Mouse (Mus musculus) limb, embryonic 12.5 days (tissue): ENCODE measurements at regions not wholly inside any gene's neighbourhood (a gene's known extent, or its start where the extent isn't known, plus 50 kb on each side); places are given as distances from the start of the nearest gene placed in this dataset.
"Not testable (repeated sequence)": the region's sequence is repeated elsewhere in the genome, so short reads cannot be mapped to it uniquely, and the experiment has no call there.

Experiments used
- ATAC-seq: fragments of 200-750 bp; cut with Nextera tagmentation; 2 replicates; pipeline ENCODE4 v1.8.0; 2017; ENCODE audit warnings: low read depth, moderate TSS enrichment; ENCODE audit not compliant: insufficient number of reproducible peaks, insufficient read depth, low FRiP score, low TSS enrichment
- H3K27ac ChIP-seq: fragments of 300-500 bp; sonication (generic); 2 replicates; pipeline ENCODE4 v1.5.1; 2016; ENCODE audit warnings: mild to moderate bottlenecking, moderate library complexity
- H3K27me3 ChIP-seq: fragments of 300-500 bp; sonication (generic); 2 replicates; pipeline ENCODE4 v1.6.1; 2016; ENCODE audit warnings: mild to moderate bottlenecking, moderate library complexity
- H3K36me3 ChIP-seq: fragments of 300-500 bp; sonication (generic); 2 replicates; pipeline ENCODE4 v1.6.1; 2016; ENCODE audit warnings: mild to moderate bottlenecking, moderate library complexity
- H3K4me1 ChIP-seq: fragments of 300-500 bp; sonication (generic); replicated peaks from 2 replicates; pipeline ENCODE4 v1.6.1; 2016
- H3K4me2 ChIP-seq: fragments of 300-500 bp; sonication (generic); 2 replicates; pipeline ENCODE4 v1.6.1; 2016; ENCODE audit warnings: mild to moderate bottlenecking, moderate library complexity
- H3K4me3 ChIP-seq: fragments of 300-500 bp; sonication (generic); replicated peaks from 2 replicates; pipeline ENCODE4 v1.5.1; 2016; ENCODE audit warnings: mild to moderate bottlenecking
- H3K9ac ChIP-seq: fragments of 300-500 bp; sonication (generic); replicated peaks from 2 replicates; pipeline ENCODE4 v1.6.1; 2016; ENCODE audit warnings: mild to moderate bottlenecking, moderate library complexity
- H3K9me3 ChIP-seq: fragments of 300-500 bp; sonication (generic); 2 replicates; pipeline ENCODE4 v1.6.1; 2016; ENCODE audit warnings: mild to moderate bottlenecking, moderate library complexity
- WGBS: fragments of 180-500 bp; shearing (Covaris S2); methylation state at CpG from one replicate; pipeline ENCODE4 v1.1.7; 2016; 5-methylcytosine and 5-hydroxymethylcytosine counted together

DNA sequence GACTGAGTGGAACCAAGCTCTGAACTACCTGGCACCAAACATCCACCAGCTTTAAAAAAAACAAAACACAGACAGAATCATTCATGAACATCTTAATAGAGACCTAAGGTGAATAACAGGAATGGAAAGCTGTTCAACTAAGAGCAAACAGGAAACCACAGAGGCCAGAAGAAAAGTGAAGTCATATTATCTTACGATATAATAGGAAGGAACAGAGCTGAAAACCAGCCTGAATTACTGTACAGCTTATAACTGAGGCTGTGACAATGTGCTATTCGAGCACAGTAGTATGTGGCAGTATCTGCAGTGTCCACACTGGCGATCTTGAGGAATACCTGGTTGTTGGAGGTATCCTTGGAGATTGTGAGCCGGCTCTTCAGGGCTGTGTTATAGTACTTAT, 480.6 kb upstream of the Zfp386 start:
- not testable (repeated sequence) for H3K9ac ChIP-seq, H3K27me3 ChIP-seq, ATAC-seq, H3K4me2 ChIP-seq, H3K36me3 ChIP-seq, H3K4me1 ChIP-seq, H3K4me3 ChIP-seq, H3K27ac ChIP-seq
- WGBS, result 79% methylated on average over 4 of the region's 4 CpGs
- peaks cover 11% of the 10 kb centered on the region; the same call in 1 of the 2 replicates for H3K9me3 ChIP-seq

- H3K9me3 ChIP-seq, result peaks cover 17% of the 10 kb centered on the region
- H3K27me3 ChIP-seq, ATAC-seq, H3K4me3 ChIP-seq, H3K4me2 ChIP-seq, H3K4me1 ChIP-seq, H3K9ac ChIP-seq, H3K27ac ChIP-seq, H3K36me3 ChIP-seq: not testable (repeated sequence)
- WGBS, result 86% methylated on average over 4 of the region's 4 CpGs
Observed at GRCm38 (mm10) chr12:115592985-115593384, 454.5 kb upstream of the Zfp386 start.

- H3K4me1 ChIP-seq, result no peaks in the 10 kb centered on the region
- H3K27me3 ChIP-seq, result no peaks in the 10 kb centered on the region
- H3K4me3 ChIP-seq, result no peak overlapping the region
- no peak for ATAC-seq
- no peaks in the 10 kb centered on the region for H3K36me3 ChIP-seq
- H3K9ac ChIP-seq, result no peak overlapping the region
- peaks cover 41% of the 10 kb centered on the region for H3K9me3 ChIP-seq
- 85% methylated on average over 2 of the region's 2 CpGs for WGBS
- H3K4me2 ChIP-seq, result no peak overlapping the region
- H3K27ac ChIP-seq, result no peak overlapping the region
Observed at GRCm38 (mm10) chr12:115603763-115604162, 443.8 kb upstream of the Zfp386 start.

- peaks cover 39% of the 10 kb centered on the region for H3K9me3 ChIP-seq
- H3K36me3 ChIP-seq, result no peaks in the 10 kb centered on the region
- no peak overlapping the region for H3K9ac ChIP-seq
- H3K4me3 ChIP-seq, result no peak overlapping the region
- no peak for ATAC-seq
- WGBS, result 53% methylated on average over 3 of the region's 3 CpGs
- no peak overlapping the region for H3K27ac ChIP-seq
- no peaks in the 10 kb centered on the region for H3K4me1 ChIP-seq
- no peaks in the 10 kb centered on the region for H3K27me3 ChIP-seq
- H3K4me2 ChIP-seq, result no peak overlapping the region
Observed at GRCm38 (mm10) chr12:115604951-115605350, 442.6 kb upstream of the Zfp386 start.

GRCm38 (mm10) chr12:115622564-115623233, 424.8 kb upstream of the Zfp386 start:
- H3K27me3 ChIP-seq, H3K27ac ChIP-seq, ATAC-seq, H3K4me1 ChIP-seq, H3K4me2 ChIP-seq, H3K4me3 ChIP-seq, H3K9ac ChIP-seq, H3K36me3 ChIP-seq: not testable (repeated sequence)
- 85% methylated on average over 1 of the region's 1 CpGs for WGBS
- H3K9me3 ChIP-seq, result peaks cover 25% of the 10 kb centered on the region

- no peak overlapping the region for H3K27ac ChIP-seq
- peaks cover 33% of the 10 kb centered on the region for H3K9me3 ChIP-seq
- no peak overlapping the region for H3K9ac ChIP-seq
- H3K27me3 ChIP-seq, result no peaks in the 10 kb centered on the region
- no peak overlapping the region for H3K4me3 ChIP-seq
- no peaks in the 10 kb centered on the region for H3K4me1 ChIP-seq
- 80% methylated on average over 3 of the region's 3 CpGs for WGBS
- no peak overlapping the region for H3K4me2 ChIP-seq
- no peak for ATAC-seq
- H3K36me3 ChIP-seq, result no peaks in the 10 kb centered on the region
Observed at GRCm38 (mm10) chr12:115624221-115624620, 423.3 kb upstream of the Zfp386 start.

DNA sequence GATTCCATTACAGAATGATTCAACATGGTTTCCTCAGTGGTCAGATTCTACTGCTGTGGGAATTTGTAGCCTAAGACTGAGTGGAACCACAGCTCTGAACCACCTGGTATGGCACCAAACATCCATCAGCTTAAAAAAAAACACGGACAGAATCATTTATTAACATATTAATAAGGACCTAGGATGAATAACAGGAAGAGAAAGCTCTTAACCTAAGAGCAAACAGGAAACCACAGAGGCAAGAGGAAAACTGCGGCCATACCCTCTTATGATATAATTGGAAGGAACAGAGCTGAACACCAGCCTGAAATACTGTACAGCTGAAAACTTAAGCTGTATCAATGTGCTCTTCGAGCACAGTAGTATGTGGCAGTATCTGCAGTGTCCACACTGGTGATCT, 399.9 kb upstream of the Zfp386 start:
- WGBS, result 66% methylated on average over 3 of the region's 3 CpGs
- Histone ChIP-seq H3K4me1 (no peaks in the 10 kb centered on the region), H3K36me3 (no peaks in the 10 kb centered on the region), H3K4me3 (no peak overlapping the region), H3K27ac (no peak overlapping the region), H3K9me3 (peaks cover 33% of the 10 kb centered on the region; the same call in 1 of the 2 replicates), H3K4me2 (no peak overlapping the region), H3K27me3 (no peaks in the 10 kb centered on the region), H3K9ac (no peak overlapping the region)
- no peak for ATAC-seq

DNA sequence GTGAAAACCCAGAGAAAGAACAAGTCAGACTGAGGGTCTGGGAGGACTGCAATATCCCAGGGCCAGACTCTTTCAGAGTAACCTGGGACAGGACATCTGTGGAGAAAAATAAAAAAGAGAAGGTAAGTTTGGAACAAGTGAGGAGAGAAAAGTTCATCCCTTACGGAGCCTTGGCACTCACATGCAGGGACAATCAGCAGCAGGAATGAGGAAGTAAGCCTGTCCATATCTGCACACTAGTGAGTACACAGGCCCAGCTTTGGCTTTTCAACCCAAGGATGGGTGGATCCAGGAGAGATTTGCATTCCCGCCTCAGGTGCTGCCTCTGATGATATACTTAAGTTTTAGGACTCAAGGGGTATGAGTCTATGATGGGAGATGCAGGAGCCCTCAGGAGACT, 399.4 kb upstream of the Zfp386 start:
- H3K36me3 ChIP-seq, H3K4me3 ChIP-seq, H3K9ac ChIP-seq, H3K27ac ChIP-seq, H3K4me1 ChIP-seq, H3K27me3 ChIP-seq, ATAC-seq, H3K4me2 ChIP-seq: not testable (repeated sequence)
- peaks cover 38% of the 10 kb centered on the region; the same call in 1 of the 2 replicates for H3K9me3 ChIP-seq
- WGBS, result 71% methylated on average over 2 of the region's 2 CpGs

GRCm38 (mm10) chr12:115655781-115656180, 391.7 kb upstream of the Zfp386 start:
- ATAC-seq, result no peak
- WGBS, result 70% methylated on average over 1 of the region's 1 CpGs

DNA sequence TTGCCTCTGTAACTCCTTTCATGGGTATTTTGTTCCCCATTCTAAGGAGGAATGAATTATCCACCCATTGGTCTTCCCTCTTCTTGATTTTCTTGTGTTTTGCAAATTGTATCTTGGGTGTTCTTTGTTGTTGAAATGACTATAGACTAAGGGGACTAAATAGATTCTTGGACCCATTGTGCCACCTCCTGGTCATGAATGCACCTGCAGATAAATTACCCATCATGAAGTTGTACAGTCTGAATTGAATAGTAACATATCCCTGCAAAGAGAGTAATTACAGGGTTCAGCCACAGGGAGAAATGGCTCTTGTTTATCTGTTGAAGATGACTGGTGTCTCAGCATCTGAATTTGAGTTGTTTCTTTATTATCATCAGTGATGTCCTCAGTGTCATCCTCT, 383.4 kb upstream of the Zfp386 start:
- not testable (repeated sequence) for ATAC-seq, H3K4me3 ChIP-seq, H3K4me1 ChIP-seq, H3K9ac ChIP-seq, H3K27me3 ChIP-seq, H3K36me3 ChIP-seq, H3K4me2 ChIP-seq, H3K27ac ChIP-seq
- peaks cover 36% of the 10 kb centered on the region for H3K9me3 ChIP-seq

More at GRCm38 (mm10) chr12:115655781-115656180, 391.7 kb upstream of the Zfp386 start:
- Histone ChIP-seq H3K27me3 (no peaks in the 10 kb centered on the region), H3K4me2 (no peak overlapping the region), H3K9me3 (peaks cover 36% of the 10 kb centered on the region), H3K27ac (no peak overlapping the region), H3K4me3 (no peak overlapping the region), H3K4me1 (no peaks in the 10 kb centered on the region), H3K36me3 (no peaks in the 10 kb centered on the region), H3K9ac (no peak overlapping the region)

DNA sequence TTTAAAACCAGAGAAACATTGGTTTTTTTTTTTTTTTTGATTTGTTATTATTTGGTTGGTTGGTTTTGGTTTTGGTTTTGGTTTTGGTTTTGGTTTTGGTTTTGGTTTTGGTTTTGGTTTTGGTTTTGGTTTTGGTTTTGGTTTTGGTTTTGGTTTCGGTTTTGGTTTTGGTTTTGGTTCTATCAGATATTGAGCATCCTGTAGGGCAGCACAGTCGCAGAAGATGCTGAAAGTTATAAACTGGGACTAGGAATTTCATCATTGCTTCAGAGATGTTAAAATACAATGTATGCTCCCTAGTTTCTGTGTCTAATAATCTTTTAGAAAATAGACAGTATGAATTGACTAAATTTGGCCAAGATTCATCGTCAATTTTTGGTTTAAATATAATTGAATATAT, 375.8 kb upstream of the Zfp386 start:
- H3K27ac ChIP-seq, H3K36me3 ChIP-seq, H3K27me3 ChIP-seq, ATAC-seq, H3K4me1 ChIP-seq, H3K9ac ChIP-seq, H3K4me3 ChIP-seq, H3K4me2 ChIP-seq: not testable (repeated sequence)
- WGBS, result 84% methylated on average over 3 of the region's 3 CpGs
- H3K9me3 ChIP-seq, result peaks cover 12% of the 10 kb centered on the region

DNA sequence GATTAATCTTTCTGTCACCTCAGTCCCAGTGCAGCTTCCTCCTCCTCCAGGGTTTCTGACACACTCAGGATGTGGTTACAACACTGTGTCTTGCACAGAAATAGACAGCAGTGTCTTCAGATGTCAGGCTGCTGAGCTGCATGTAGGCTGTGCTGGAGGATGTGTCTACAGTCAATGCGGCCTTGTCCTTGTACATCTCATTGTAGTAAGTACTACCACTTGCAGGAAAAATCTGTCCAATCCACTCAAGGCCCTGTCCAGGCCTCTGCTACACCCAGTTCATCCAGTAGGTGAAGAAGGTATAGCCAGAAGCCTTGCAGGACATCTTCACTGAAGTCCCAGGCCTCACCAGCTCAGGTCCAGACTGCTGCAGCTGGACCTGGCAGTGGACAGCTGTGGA, 355.7 kb upstream of the Zfp386 start:
- H3K9ac ChIP-seq, result no peak overlapping the region
- WGBS, result 91% methylated on average over 1 of the region's 1 CpGs
- H3K4me2 ChIP-seq, result no peak overlapping the region
- H3K27ac ChIP-seq, result no peak overlapping the region
- no peak for ATAC-seq
- H3K4me1 ChIP-seq, result no peaks in the 10 kb centered on the region
- no peaks in the 10 kb centered on the region for H3K36me3 ChIP-seq
- no peak overlapping the region for H3K4me3 ChIP-seq
- H3K9me3 ChIP-seq, result peaks cover 12% of the 10 kb centered on the region; the same call in 1 of the 2 replicates
- H3K27me3 ChIP-seq, result no peaks in the 10 kb centered on the region
